Mouse (Mus musculus) bone marrow macrophage, adult 2 months (primary cell): Measurements from ENCODE around the gene Tbl1x. TPM values are rescaled to one million over a fixed set of nuclear protein-coding genes. Genes with fewer than 3 reads are reported as not detected.

Source experiments
- H3K27ac ChIP-seq: 2 replicates; pipeline ENCODE4 v1.5.1; 2012; ENCODE audit warnings: low read depth, low read length; ENCODE audit not compliant: insufficient read depth
- H3K4me1 ChIP-seq: 2 replicates; pipeline ENCODE4 v1.6.1; 2012; ENCODE audit warnings: low read length; ENCODE audit not compliant: control insufficient read depth, insufficient read depth
- H3K4me3 ChIP-seq: 2 replicates; pipeline ENCODE4 v1.5.1; 2012; ENCODE audit warnings: mild to moderate bottlenecking, low read length, moderate library complexity; ENCODE audit not compliant: insufficient read depth
- CTCF ChIP-seq: IDR thresholded peaks from 2 replicates; pipeline ENCODE4 v1.5.1; 2012; ENCODE audit warnings: low read depth, mild to moderate bottlenecking, low read length, moderate library complexity
- POLR2A ChIP-seq: IDR thresholded peaks from 2 replicates; pipeline ENCODE4 v1.6.1; 2012; ENCODE audit warnings: mild to moderate bottlenecking, low read depth, low read length, borderline replicate concordance
- polyA plus RNA-seq: library from polyadenylated mRNA; stranded (reverse); fragments of >200 nt; gene quantifications from 2 replicates; pipeline ENCODE4 v1.2.4, GENCODE M21; 2012; ENCODE audit not compliant: missing spikeins, insufficient read depth, insufficient read length

Gene Tbl1x
- polyA plus RNA-seq, 1 experiment, result 43.8 TPM

GRCm38 (mm10) chrX:77598736-77599135 is 87.9 kb downstream of the Tbl1x start:
- no peak for TF ChIP-seq POLR2A
- TF ChIP-seq CTCF, result no peak
- H3K27ac ChIP-seq, result no peak overlapping the region
- H3K4me3 ChIP-seq, result no peak overlapping the region
- H3K4me1 ChIP-seq, result peaks cover 20% of the 10 kb centered on the region

GRCm38 (mm10) chrX:77603496-77604258 is 92.9 kb downstream of the Tbl1x start:
- Histone ChIP-seq H3K27ac (no peak overlapping the region), H3K4me3 (no peak overlapping the region), H3K4me1 (peaks cover 11% of the 10 kb centered on the region)
- no peak for TF ChIP-seq POLR2A
- TF ChIP-seq CTCF, result no peak

GRCm38 (mm10) chrX:77607488-77607887 is 96.7 kb downstream of the Tbl1x start:
- TF ChIP-seq CTCF (no peak), POLR2A (no peak)
- H3K4me3 ChIP-seq, result no peak overlapping the region
- H3K4me1 ChIP-seq, result peaks cover 15% of the 10 kb centered on the region
- no peak overlapping the region for H3K27ac ChIP-seq

GRCm38 (mm10) chrX:77608947-77609703 is 98.3 kb downstream of the Tbl1x start:
- H3K27ac ChIP-seq, result no peak overlapping the region

GRCm38 (mm10) chrX:77611938-77612337 is 101.1 kb downstream of the Tbl1x start:
- no peak overlapping the region for H3K4me3 ChIP-seq
- TF ChIP-seq POLR2A (no peak), CTCF (no peak)
- peaks cover 21% of the 10 kb centered on the region for H3K4me1 ChIP-seq
- H3K27ac ChIP-seq, result no peak overlapping the region

More at GRCm38 (mm10) chrX:77608947-77609703, 98.3 kb downstream of the Tbl1x start:
- peaks cover 21% of the 10 kb centered on the region for H3K4me1 ChIP-seq
- TF ChIP-seq CTCF (no peak), POLR2A (no peak)
- H3K4me3 ChIP-seq, result no peak overlapping the region

GRCm38 (mm10) chrX:77613041-77613440 is 102.2 kb downstream of the Tbl1x start:
- H3K27ac ChIP-seq, result no peak overlapping the region
- no peak for TF ChIP-seq POLR2A
- TF ChIP-seq CTCF, result no peak

GRCm38 (mm10) chrX:77615735-77616293 is 105.0 kb downstream of the Tbl1x start:
- H3K4me1 ChIP-seq, result peaks cover 19% of the 10 kb centered on the region
- TF ChIP-seq CTCF, result no peak
- no peak for TF ChIP-seq POLR2A
- no peak overlapping the region for H3K27ac ChIP-seq
- H3K4me3 ChIP-seq, result no peak overlapping the region

More at GRCm38 (mm10) chrX:77613041-77613440, 102.2 kb downstream of the Tbl1x start:
- Histone ChIP-seq H3K4me3 (no peak overlapping the region), H3K4me1 (peaks cover 25% of the 10 kb centered on the region)

GRCm38 (mm10) chrX:77617368-77618144 is 106.7 kb downstream of the Tbl1x start:
- Histone ChIP-seq H3K4me3 (no peak overlapping the region), H3K27ac (no peak overlapping the region), H3K4me1 (peaks cover 13% of the 10 kb centered on the region)
- TF ChIP-seq POLR2A (no peak), CTCF (no peak)

GRCm38 (mm10) chrX:77630439-77630838 is 119.6 kb downstream of the Tbl1x start:
- Histone ChIP-seq H3K4me3 (no peak overlapping the region), H3K4me1 (peaks cover 6% of the 10 kb centered on the region; the same call in 1 of the 2 replicates), H3K27ac (no peak overlapping the region)
- TF ChIP-seq POLR2A (no peak), CTCF (no peak)
